Mouse (Mus musculus) kidney, adult 11 months (tissue): ENCODE results near the gene Dpy30.
A peak's percentile ranks its signal among the peaks of the same experiment; 100 is the strongest.
"Not testable (repeated sequence)": the region's sequence is repeated elsewhere in the genome, so short reads cannot be mapped to it uniquely, and the experiment has no call there.

Source experiments
- DNase-seq: peaks from one replicate; pipeline ENCODE4 v3.0.0; 2022

Gene Dpy30

DNA sequence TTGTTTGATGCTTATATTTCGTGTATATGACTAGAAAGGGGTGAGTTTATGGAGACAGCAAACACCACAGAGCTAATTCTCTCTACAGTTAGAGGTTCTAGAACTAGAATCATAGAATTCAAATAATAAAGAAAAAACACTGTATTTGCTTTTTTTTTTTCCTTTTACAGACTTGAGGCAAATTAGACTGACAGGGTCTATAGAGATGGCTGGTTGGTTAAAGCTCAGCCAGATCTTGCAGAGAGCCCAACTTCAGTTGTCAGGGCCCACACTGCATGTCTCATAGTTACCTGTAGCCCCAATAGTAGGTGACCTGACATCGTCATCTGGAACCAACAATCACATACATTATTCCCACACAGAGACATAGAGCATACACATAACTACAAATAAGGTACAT is at the start of gene Dpy30:
TSS of gene Dpy30 (minus strand) at position 101 of the 400 bp plus-strand sequence.
- DNase-seq: no peak

DNA sequence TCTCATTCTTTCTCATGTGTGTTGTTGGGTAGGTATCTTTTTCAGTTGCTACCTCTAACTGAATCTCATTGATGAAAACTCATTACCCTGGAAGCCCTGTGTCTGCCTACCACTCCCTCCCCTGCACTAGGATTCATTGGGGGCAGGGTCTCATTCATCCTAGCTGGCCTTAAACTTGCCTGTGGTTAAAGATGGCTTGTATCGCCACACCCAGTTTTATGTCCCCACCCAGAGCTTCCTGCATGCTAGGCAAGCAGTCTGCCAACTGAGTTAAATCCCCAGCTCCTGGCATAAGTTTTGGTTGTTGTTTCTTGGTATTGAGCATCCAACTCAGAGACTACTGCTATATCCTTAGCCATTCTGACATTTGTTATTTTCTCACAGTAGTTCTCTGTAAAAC is 39.8 kb upstream of the Dpy30 start:
- DNase-seq: no peak

- DNase-seq: no peak
Observed at GRCm38 (mm10) chr17:74341151-74341550, 17.4 kb upstream of the Dpy30 start.

DNA sequence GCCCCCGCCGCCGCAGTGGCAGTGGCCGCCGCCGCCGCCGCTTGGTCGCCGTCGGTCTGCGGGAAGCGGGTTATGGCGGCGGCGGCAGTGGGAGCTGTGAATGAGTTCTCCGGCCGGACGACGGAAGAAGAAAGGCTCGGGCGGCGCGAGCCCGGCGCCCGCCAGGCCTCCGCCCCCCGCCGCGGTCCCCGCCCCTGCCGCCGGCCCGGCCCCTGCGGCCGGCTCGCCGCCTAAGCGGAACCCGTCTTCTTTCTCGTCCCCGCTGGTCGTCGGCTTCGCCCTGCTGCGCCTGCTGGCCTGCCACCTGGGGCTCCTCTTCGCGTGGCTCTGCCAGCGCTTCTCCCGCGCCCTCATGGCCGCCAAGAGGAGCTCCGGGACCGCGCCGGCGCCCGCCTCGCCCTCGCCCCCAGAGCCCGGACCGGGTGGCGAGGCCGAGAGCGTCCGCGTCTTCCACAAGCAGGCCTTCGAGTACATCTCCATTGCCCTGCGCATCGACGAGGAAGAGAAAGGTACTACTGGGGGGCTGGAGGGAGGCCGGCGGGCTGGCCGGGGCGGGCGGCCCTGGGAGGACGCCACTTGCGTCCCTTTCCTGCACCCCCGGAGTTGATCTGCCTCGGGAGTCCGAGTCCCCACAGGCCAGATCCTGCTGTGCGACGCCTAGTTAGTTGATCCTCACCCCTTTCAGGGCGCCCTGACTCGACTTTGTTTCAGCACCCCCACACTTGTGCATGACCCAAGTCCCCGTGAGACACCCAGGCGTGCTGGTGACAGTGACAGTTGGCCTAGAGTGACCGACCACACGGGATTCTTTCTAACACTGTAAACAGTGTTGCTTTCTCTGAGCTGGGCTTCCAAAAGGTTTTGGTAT is 15.4 kb upstream of the Dpy30 start, which contains the start of gene Spast:
TSS of gene Spast (plus strand) at position 51 of the 868 bp plus-strand sequence.
- peak; percentile 70 for DNase-seq

- peak; percentile 96 for DNase-seq
Observed at GRCm38 (mm10) chr17:74338225-74338931, 14.6 kb upstream of the Dpy30 start.

GRCm38 (mm10) chr17:74331049-74331676 is 7.4 kb upstream of the Dpy30 start:
- DNase-seq: no peak

DNA sequence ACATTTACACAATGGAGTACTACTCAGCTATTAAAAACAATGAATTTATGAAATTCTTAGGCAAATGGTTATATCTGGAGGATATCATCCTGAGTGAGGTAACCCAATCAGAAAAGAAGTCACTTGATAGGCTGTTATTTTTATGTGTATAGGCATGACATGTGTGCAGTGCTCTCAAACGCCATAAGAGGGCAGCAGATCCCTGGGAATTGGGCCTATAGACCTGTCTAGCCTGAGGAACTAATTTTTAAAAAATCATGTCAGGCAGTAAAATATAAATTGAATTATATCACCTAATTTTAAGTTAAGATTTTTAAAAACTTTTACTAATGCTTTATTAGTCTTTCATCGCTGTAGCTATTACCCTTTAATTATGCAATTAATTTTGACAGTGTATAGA is 4.4 kb upstream of the Dpy30 start:
- peak; percentile 19 for DNase-seq

DNA sequence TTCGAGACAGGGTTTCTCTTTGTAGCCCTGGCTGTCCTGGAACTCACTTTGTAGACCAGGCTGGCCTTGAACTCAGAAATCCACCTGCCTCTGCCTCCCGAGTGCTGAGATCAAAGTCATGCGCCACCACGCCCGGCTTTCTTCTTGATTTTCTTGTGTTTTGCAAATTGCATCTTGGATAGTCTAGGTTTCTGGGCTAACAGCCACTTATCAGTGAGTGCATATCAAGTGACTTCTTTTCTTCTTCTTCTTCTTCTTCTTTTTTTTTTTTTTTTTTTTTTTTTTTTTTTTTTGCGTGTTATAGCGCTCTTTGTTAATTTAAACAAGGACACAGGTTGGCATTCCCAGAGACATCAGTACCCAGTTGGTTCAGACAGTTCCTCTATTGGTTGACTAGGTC is 3.5 kb upstream of the Dpy30 start:
- not testable (repeated sequence) for DNase-seq

- no peak for DNase-seq
Observed at GRCm38 (mm10) chr17:74322400-74323054, 1.2 kb downstream of the Dpy30 start.

GRCm38 (mm10) chr17:74318721-74319120 is 5.0 kb downstream of the Dpy30 start:
- no peak for DNase-seq

- DNase-seq: peak; percentile 90
Observed at GRCm38 (mm10) chr17:74316309-74316863, 7.4 kb downstream of the Dpy30 start.

DNA sequence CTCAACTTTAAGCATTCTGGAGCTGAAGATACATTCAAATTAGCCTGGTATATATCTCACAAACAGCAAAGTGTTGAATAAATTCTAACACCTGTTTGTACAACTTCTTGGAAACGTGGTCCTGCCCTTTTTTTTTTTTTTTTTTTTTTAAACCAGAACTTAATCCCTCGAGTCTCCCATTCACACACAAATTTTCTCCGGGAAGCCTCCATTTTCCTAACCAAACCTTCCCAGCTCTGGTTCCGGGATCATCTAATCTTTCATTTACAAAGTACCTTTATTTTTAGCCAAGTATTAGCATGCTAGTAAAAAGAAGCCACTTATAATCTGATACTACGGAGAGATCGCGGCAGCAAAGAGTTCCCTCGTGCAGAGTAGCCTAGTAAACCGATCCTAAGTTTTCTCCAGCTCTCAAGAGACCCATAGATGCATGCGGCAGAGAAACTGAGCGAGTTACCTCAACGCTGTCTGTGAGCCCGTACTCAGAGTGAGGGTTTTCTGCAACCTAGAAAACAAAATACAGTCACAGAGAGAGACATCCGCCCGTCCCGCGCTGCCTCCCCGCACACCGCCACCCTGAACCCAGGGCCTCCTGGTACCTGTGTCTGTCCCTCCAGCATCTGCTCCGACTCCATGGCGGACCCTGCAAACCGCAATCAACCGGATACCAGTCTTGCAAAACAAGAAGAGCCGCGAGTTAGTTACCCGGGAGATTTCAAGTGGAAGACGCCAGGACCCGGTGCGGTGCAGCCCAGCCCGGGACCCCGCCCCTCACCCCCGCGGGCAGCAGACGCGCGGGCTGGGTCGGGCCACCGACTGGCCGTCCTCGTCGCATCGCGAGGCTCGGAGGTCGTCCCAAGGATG is 8.1 kb downstream of the Dpy30 start:
- no peak for DNase-seq

DNA sequence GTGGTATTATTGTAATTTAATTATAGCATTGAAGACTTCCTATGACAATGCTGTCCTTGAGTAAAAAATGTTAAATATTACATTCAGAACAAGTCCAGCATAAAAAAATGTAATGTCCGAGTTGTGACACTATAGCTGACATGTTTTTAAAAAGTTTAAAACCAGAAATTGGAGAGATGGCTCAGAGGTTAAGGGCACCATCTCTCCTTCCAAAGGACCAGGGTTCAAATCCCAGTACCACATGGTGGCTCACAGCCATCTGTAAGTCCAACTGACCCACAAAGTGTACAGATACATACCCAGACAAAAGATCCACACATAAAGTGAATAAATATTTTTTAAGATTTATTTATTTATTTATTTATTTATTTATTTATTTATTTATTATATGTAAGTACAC is 17.7 kb downstream of the Dpy30 start:
- DNase-seq: no peak

DNA sequence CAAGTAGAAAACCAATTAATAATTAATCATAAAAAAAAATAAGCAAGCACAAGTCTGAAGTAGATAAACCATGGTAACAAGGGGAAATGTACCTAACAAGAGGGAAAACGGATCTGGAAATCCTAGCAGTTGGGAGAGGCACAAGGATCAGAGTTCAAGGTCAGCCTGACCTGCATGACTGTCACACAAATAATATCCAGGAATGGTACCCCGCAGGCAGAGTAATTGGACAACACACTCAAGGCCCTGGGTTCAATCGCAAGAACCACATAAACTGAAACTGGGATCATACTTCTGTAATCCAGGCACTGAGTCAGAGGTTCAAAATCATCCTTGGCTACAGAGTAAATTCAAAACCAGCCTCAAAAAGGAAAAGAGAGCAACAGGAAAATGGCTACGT is 18.1 kb downstream of the Dpy30 start:
- DNase-seq: no peak

GRCm38 (mm10) chr17:74304060-74304459 is 19.7 kb downstream of the Dpy30 start:
- no peak for DNase-seq

- no peak for DNase-seq
Observed at GRCm38 (mm10) chr17:74300089-74300488, 23.7 kb downstream of the Dpy30 start.

DNA sequence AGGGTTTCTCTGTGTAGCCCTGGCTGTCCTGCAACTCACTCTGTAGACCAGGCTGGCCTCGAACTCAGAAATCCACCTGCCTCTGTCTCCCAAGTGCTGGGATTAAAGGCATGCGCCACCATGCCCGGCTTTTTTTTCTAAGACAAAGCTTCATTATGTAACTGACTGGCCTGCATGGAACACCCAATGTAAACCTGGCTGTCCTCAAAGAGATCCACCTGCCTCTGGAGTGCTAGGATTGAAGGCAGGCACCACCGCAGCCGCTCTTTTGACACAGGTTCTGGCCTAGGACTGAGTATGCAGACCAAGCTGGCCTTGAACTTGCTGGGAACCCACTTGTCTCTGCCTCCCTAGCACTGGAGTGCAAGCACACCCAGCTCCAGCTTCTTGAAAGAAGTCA is 26.8 kb downstream of the Dpy30 start:
- not testable (repeated sequence) for DNase-seq

GRCm38 (mm10) chr17:74296076-74296823 is 27.5 kb downstream of the Dpy30 start:
- peak; percentile 30 for DNase-seq

DNA sequence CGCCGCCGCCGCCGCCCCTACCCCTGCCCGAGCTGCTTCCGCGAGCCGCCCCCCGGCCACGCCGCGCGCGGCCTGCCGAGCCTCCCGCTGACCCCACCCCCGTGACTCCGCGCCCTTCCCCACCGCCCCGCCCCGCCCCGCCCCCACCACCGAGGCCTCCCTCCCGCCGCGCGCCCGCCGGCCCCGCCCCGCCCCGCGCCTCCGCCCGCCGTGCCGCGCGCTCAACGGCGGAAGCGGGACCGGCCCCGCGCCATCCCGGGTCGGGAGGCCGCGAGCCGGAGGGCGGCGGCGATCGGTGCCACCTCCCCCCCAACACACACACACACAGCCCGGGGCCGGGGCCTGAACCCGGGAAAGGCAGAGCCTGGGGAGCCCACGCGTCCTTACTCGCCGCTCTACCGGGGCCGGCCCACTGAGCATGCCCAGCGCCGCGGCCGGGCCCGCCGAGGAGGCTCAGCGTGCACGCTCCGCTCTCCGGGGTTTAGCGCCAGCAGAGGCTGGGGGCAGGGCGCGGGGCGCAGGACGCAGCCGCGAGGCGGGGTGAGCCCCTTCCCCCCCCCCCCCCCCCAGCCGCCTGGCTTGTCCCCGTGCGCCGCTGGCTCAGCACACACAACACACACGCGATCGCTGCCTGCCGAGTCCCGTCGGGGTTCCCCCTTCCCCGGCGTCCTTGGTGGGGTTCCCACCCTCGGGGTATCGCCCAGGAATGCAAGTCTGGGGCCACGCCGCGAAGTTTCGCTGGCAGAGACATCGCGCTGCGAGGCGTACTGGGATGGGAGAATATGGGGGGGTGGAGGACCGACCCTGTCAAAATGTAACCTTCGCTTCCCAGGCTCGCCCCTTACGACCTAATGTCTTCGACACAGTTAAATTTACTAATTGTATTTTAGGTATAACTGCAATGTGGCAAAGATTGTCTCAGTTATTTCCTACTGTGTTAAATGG is 28.4 kb downstream of the Dpy30 start, which contains the start of gene Memo1:
TSS of gene Memo1 (minus strand) at position 496 of the 945 bp plus-strand sequence.
- peak; percentile 74 for DNase-seq
